Comparison of ENCODE assay signal across 8 mouse cellular contexts in genomic region chr17:87530162-87530817, GRCm38 (mm10).
DNase-seq lines count a peak whose midpoint lies in the region; ATAC-seq and TF ChIP-seq lines count a peak whose summit lies in the region.

No protein-coding gene starts in this region.

- peak overlapping the region; percentile 64 for H3K4me2 ChIP-seq in forebrain, embryonic 14.5 days (ENCODE audit: low read length)
- H3K4me2 ChIP-seq in liver, postnatal 0 days (ENCODE audit: low read depth, low read length): peak overlapping the region; percentile 72
- H3K4me2 ChIP-seq in neural tube, embryonic 12.5 days (replicated peaks): peak overlapping the region; percentile 71
- peak overlapping the region; percentile 71 for H3K4me2 ChIP-seq in stomach, embryonic 16.5 days (ENCODE audit: low read depth, low read length)

- no peak for TF ChIP-seq POLR2A in ES-Bruce4 (IDR thresholded peaks at IDR 0.05; ENCODE audit: insufficient read depth, low read length)

- TF ChIP-seq EP300 in ES-Bruce4 (IDR thresholded peaks at IDR 0.05; ENCODE audit: insufficient read depth, low read depth, low read length): peak; percentile 91
- no peak for TF ChIP-seq EP300 in liver, postnatal 0 days (IDR thresholded peaks at IDR 0.05; ENCODE audit: low read depth)

- ATAC-seq in forebrain, embryonic 14.5 days: peak; percentile 89
- peak; percentile 89 for ATAC-seq in liver, postnatal 0 days
- peak; percentile 85 for ATAC-seq in neural tube, embryonic 12.5 days (ENCODE audit: low FRiP score, low read depth)
- ATAC-seq in stomach, embryonic 16.5 days (ENCODE audit: insufficient read depth, low FRiP score): peak; percentile 89

- H3K9ac ChIP-seq in ES-Bruce4 (ENCODE audit: low read depth, poor library complexity, severe bottlenecking): peak overlapping the region; percentile 22
- H3K9ac ChIP-seq in forebrain, embryonic 14.5 days (ENCODE audit: low read length): peak overlapping the region; percentile 54
- H3K9ac ChIP-seq in liver, postnatal 0 days (replicated peaks): no peak overlapping the region
- 0 out of 2 replicates have a peak overlapping the region, but pooled peaks have one; percentile 38 for H3K9ac ChIP-seq in neural tube, embryonic 12.5 days
- peak overlapping the region; percentile 65 for H3K9ac ChIP-seq in stomach, embryonic 16.5 days (ENCODE audit: low read length)

- no peaks in the 10 kb centered on the region for H3K36me3 ChIP-seq in ES-Bruce4 (ENCODE audit: control insufficient read depth, insufficient read depth, low read length, poor library complexity, severe bottlenecking)
- H3K36me3 ChIP-seq in forebrain, embryonic 14.5 days (ENCODE audit: control insufficient read depth, insufficient read depth, low read length): no peaks in the 10 kb centered on the region
- H3K36me3 ChIP-seq in liver, postnatal 0 days (replicated peaks; ENCODE audit: insufficient read depth, low read length): no peaks in the 10 kb centered on the region
- H3K36me3 ChIP-seq in neural tube, embryonic 12.5 days: no peaks in the 10 kb centered on the region
- H3K36me3 ChIP-seq in stomach, embryonic 16.5 days (ENCODE audit: control insufficient read depth, insufficient read depth, low read length): no peaks in the 10 kb centered on the region

- 13% methylated on average over 23 of the region's 29 CpGs for WGBS in forebrain, embryonic 14.5 days
- WGBS in liver, postnatal 0 days (ENCODE audit: insufficient replicate concordance): 18% methylated on average over 28 of the region's 29 CpGs
- 13% methylated on average over 29 of the region's 29 CpGs for WGBS in neural tube, embryonic 12.5 days
- WGBS in stomach, embryonic 16.5 days: 14% methylated on average over 29 of the region's 29 CpGs

- H3K4me3 ChIP-seq in ES-Bruce4 (ENCODE audit: low read depth, low read length): peak overlapping the region; percentile 55
- H3K4me3 ChIP-seq in forebrain, embryonic 14.5 days (ENCODE audit: low read depth, low read length): peak overlapping the region; percentile 38
- H3K4me3 ChIP-seq in liver, postnatal 0 days (ENCODE audit: low read depth, low read length): peak overlapping the region; percentile 36
- H3K4me3 ChIP-seq in neural tube, embryonic 12.5 days: peak overlapping the region; percentile 35
- peak overlapping the region; percentile 47 for H3K4me3 ChIP-seq in stomach, embryonic 16.5 days (replicated peaks; ENCODE audit: low read length)

- H3K9me3 ChIP-seq in ES-Bruce4 (replicated peaks; ENCODE audit: control insufficient read depth, insufficient read depth, low read length, poor library complexity, severe bottlenecking): no peaks in the 10 kb centered on the region
- H3K9me3 ChIP-seq in forebrain, embryonic 14.5 days (replicated peaks; ENCODE audit: control insufficient read depth, low read length): no peaks in the 10 kb centered on the region
- H3K9me3 ChIP-seq in liver, postnatal 0 days (ENCODE audit: low read length): no peaks in the 10 kb centered on the region
- no peaks in the 10 kb centered on the region for H3K9me3 ChIP-seq in neural tube, embryonic 12.5 days
- H3K9me3 ChIP-seq in stomach, embryonic 16.5 days (replicated peaks; ENCODE audit: control insufficient read depth, low read length): no peaks in the 10 kb centered on the region

- peaks cover 2% of the 10 kb centered on the region for H3K4me1 ChIP-seq in ES-Bruce4 (ENCODE audit: control insufficient read depth, insufficient read depth, low read length)
- peaks cover 11% of the 10 kb centered on the region for H3K4me1 ChIP-seq in forebrain, embryonic 14.5 days (ENCODE audit: control insufficient read depth, insufficient read depth, low read length)
- H3K4me1 ChIP-seq in liver, postnatal 0 days (ENCODE audit: insufficient read depth): peaks cover 26% of the 10 kb centered on the region
- H3K4me1 ChIP-seq in neural tube, embryonic 12.5 days: peaks cover 25% of the 10 kb centered on the region; the same call in 1 of the 2 replicates
- H3K4me1 ChIP-seq in stomach, embryonic 16.5 days (ENCODE audit: control insufficient read depth, insufficient read depth, low read length): peaks cover 29% of the 10 kb centered on the region

- intact Hi-C loops in heart, postnatal 25 days (cut with DNase I): loop anchor here (2.0 kb wide), 2 partner anchors 83 to 215 kb away; partner anchors contain the start of gene Calm2

- peak; percentile 83 for DNase-seq in cerebellum, adult 11-12 months
- peak; percentile 76 for DNase-seq in forebrain, embryonic 14.5 days (ENCODE audit: low spot score)
- DNase-seq in heart, postnatal 25 days (ENCODE audit: low spot score): peak; percentile 73
- peak; percentile 86 for DNase-seq in layer of hippocampus, adult 11-12 months (ENCODE audit: low spot score)
- peak; percentile 91 for DNase-seq in liver, postnatal 0 days

- peak; percentile 66 for TF ChIP-seq CTCF in ES-Bruce4 (IDR thresholded peaks at IDR 0.05; ENCODE audit: low read depth, low read length)
- TF ChIP-seq CTCF in liver, postnatal 0 days (IDR thresholded peaks at IDR 0.05; ENCODE audit: low read depth): peak; percentile 86

- no peaks in the 10 kb centered on the region for H3K27me3 ChIP-seq in ES-Bruce4 (ENCODE audit: control insufficient read depth, insufficient read depth, low read length, poor library complexity, severe bottlenecking)
- H3K27me3 ChIP-seq in forebrain, embryonic 14.5 days (replicated peaks; ENCODE audit: control insufficient read depth, insufficient read depth, low read length): no peaks in the 10 kb centered on the region
- H3K27me3 ChIP-seq in liver, postnatal 0 days (ENCODE audit: insufficient read depth, low read length): no peaks in the 10 kb centered on the region
- no peaks in the 10 kb centered on the region for H3K27me3 ChIP-seq in neural tube, embryonic 12.5 days (replicated peaks)
- no peaks in the 10 kb centered on the region for H3K27me3 ChIP-seq in stomach, embryonic 16.5 days (ENCODE audit: control insufficient read depth, insufficient read depth, low read length)

- peak overlapping the region; percentile 91 for H3K27ac ChIP-seq in ES-Bruce4 (ENCODE audit: insufficient read depth, low read length)
- no peak overlapping the region for H3K27ac ChIP-seq in forebrain, embryonic 14.5 days (ENCODE audit: low read depth, low read length)
- H3K27ac ChIP-seq in liver, postnatal 0 days (ENCODE audit: low read depth): 0 out of 2 replicates have a peak overlapping the region, but pooled peaks have one; percentile 39
- no peak overlapping the region for H3K27ac ChIP-seq in neural tube, embryonic 12.5 days
- peak overlapping the region; percentile 86 for H3K27ac ChIP-seq in stomach, embryonic 16.5 days (ENCODE audit: low read length)

Comparison
In these comparisons a context has a peak if more than half of its experiments do, and no peak if none do; other contexts are left out.
1. H3K27ac ChIP-seq: peak in ES-Bruce4 (single experiment), liver, postnatal 0 days (single experiment) and stomach, embryonic 16.5 days (single experiment); none in forebrain, embryonic 14.5 days (single experiment) and neural tube, embryonic 12.5 days (single experiment).
2. Peak in every context shown above with its lines, with median percentiles within 50 percentile points of each other: H3K4me3 ChIP-seq, DNase-seq, ATAC-seq and H3K4me2 ChIP-seq.